Mouse (Mus musculus) limb, embryonic 10.5 days (tissue): ENCODE results near the gene Cdcp2. TPM values are rescaled to one million over a fixed set of nuclear protein-coding genes. Genes with fewer than 3 reads are reported as not detected.
"Not testable (repeated sequence)": the region's sequence is repeated elsewhere in the genome, so short reads cannot be mapped to it uniquely, and the experiment has no call there.

Source experiments
- DNase-seq: peaks from one replicate; pipeline ENCODE4 v3.0.0-alpha.2; 2017; ENCODE audit warnings: low spot score
- H3K27ac ChIP-seq: fragments of 300-500 bp; sonication (generic); 2 replicates; pipeline ENCODE4 v1.5.1; 2016; ENCODE audit warnings: mild to moderate bottlenecking
- H3K27me3 ChIP-seq: fragments of 300-500 bp; sonication (generic); 2 replicates; pipeline ENCODE4 v1.6.1; 2016; ENCODE audit warnings: low read depth, mild to moderate bottlenecking; ENCODE audit not compliant: poor library complexity, severe bottlenecking
- H3K36me3 ChIP-seq: fragments of 300-500 bp; sonication (generic); 2 replicates; pipeline ENCODE4 v1.6.1; 2016; ENCODE audit warnings: mild to moderate bottlenecking, moderate library complexity
- H3K4me1 ChIP-seq: fragments of 300-500 bp; sonication (generic); 2 replicates; pipeline ENCODE4 v1.6.1; 2016
- H3K4me3 ChIP-seq: fragments of 300-500 bp; sonication (generic); 2 replicates; pipeline ENCODE4 v1.5.1; 2016; ENCODE audit warnings: mild to moderate bottlenecking, moderate library complexity
- H3K9me3 ChIP-seq: fragments of 300-500 bp; sonication (generic); replicated peaks from 2 replicates; pipeline ENCODE4 v1.6.1; 2016; ENCODE audit warnings: mild to moderate bottlenecking
- WGBS: fragments of 180-500 bp; shearing (Covaris S2); methylation state at CpG from one replicate; pipeline ENCODE4 v1.1.7; 2016; 5-methylcytosine and 5-hydroxymethylcytosine counted together
- polyA plus RNA-seq: library from polyadenylated mRNA; unstranded; fragments of >200 nt; fragmentation: Nextera tagmentation; extraction: Ambion mirVana; gene quantifications from 2 replicates; pipeline ENCODE4 v1.2.1, GENCODE M21; 2016

Cdcp2 gene
- polyA plus RNA-seq, 1 experiment from 2014 or later = not detected

GRCm38 (mm10) chr4:107098375-107098774, 1.7 kb downstream of the Cdcp2 start:
- WGBS = 57% methylated on average over 10 of the region's 10 CpGs
- Histone ChIP-seq H3K4me1 (peaks cover 67% of the 10 kb centered on the region), H3K36me3 (no peaks in the 10 kb centered on the region), H3K27me3 (no peaks in the 10 kb centered on the region), H3K27ac (peak overlapping the region; percentile 73; the same call in 1 of the 2 replicates), H3K9me3 (no peaks in the 10 kb centered on the region), H3K4me3 (no peak overlapping the region)
- no peak for DNase-seq

- peaks cover 61% of the 10 kb centered on the region for H3K4me1 ChIP-seq
Measured at GRCm38 (mm10) chr4:107098791-107099525, 2.3 kb downstream of the Cdcp2 start.

GRCm38 (mm10) chr4:107102220-107102619, 5.5 kb downstream of the Cdcp2 start:
- Histone ChIP-seq H3K36me3 (no peaks in the 10 kb centered on the region), H3K4me3 (no peak overlapping the region), H3K9me3 (no peaks in the 10 kb centered on the region), H3K27ac (peak overlapping the region; percentile 63), H3K4me1 (peaks cover 44% of the 10 kb centered on the region), H3K27me3 (no peaks in the 10 kb centered on the region)
- DNase-seq = no peak
- WGBS = 78% methylated on average over 8 of the region's 8 CpGs

More at GRCm38 (mm10) chr4:107098791-107099525, 2.3 kb downstream of the Cdcp2 start:
- Histone ChIP-seq H3K27me3 (no peaks in the 10 kb centered on the region), H3K9me3 (no peaks in the 10 kb centered on the region), H3K27ac (peak overlapping the region; percentile 73), H3K36me3 (no peaks in the 10 kb centered on the region), H3K4me3 (no peak overlapping the region)
- peak; percentile 41 for DNase-seq
- 74% methylated on average over 17 of the region's 17 CpGs for WGBS

- Histone ChIP-seq H3K4me1 (peaks cover 43% of the 10 kb centered on the region), H3K4me3 (no peak overlapping the region), H3K27me3 (no peaks in the 10 kb centered on the region), H3K9me3 (no peaks in the 10 kb centered on the region), H3K36me3 (no peaks in the 10 kb centered on the region), H3K27ac (peak overlapping the region; percentile 85)
- WGBS = 89% methylated on average over 16 of the region's 16 CpGs
- no peak for DNase-seq
Measured at GRCm38 (mm10) chr4:107106777-107107176, 10.1 kb downstream of the Cdcp2 start.

- 31% methylated on average over 13 of the region's 13 CpGs for WGBS
- H3K9me3 ChIP-seq = no peaks in the 10 kb centered on the region
- peaks cover 33% of the 10 kb centered on the region for H3K4me1 ChIP-seq
- H3K27ac ChIP-seq = peak overlapping the region; percentile 85
- no peak for DNase-seq
- peak overlapping the region; percentile 4; the same call in 1 of the 2 replicates for H3K4me3 ChIP-seq
- H3K27me3 ChIP-seq = no peaks in the 10 kb centered on the region
- no peaks in the 10 kb centered on the region for H3K36me3 ChIP-seq
Measured at GRCm38 (mm10) chr4:107108291-107108731, 11.6 kb downstream of the Cdcp2 start.

- not testable (repeated sequence) for DNase-seq, H3K4me3 ChIP-seq, H3K36me3 ChIP-seq, H3K27ac ChIP-seq, H3K27me3 ChIP-seq, H3K9me3 ChIP-seq
- H3K4me1 ChIP-seq = peaks cover 41% of the 10 kb centered on the region
- 95% methylated on average over 6 of the region's 6 CpGs for WGBS
Measured at GRCm38 (mm10) chr4:107109181-107109580, 12.5 kb downstream of the Cdcp2 start.

- Histone ChIP-seq H3K4me1 (peaks cover 25% of the 10 kb centered on the region), H3K27me3 (no peaks in the 10 kb centered on the region), H3K36me3 (no peaks in the 10 kb centered on the region), H3K27ac (no peak overlapping the region), H3K9me3 (no peaks in the 10 kb centered on the region), H3K4me3 (no peak overlapping the region)
- 27% methylated on average over 8 of the region's 8 CpGs for WGBS
- DNase-seq = no peak
Measured at GRCm38 (mm10) chr4:107114278-107114677, 17.6 kb downstream of the Cdcp2 start.

GRCm38 (mm10) chr4:107117741-107118385, 21.2 kb downstream of the Cdcp2 start:
- 92% methylated on average over 2 of the region's 2 CpGs for WGBS
- DNase-seq = no peak
- no peaks in the 10 kb centered on the region for H3K9me3 ChIP-seq
- no peak overlapping the region for H3K4me3 ChIP-seq
- no peaks in the 10 kb centered on the region for H3K36me3 ChIP-seq
- peak overlapping the region; percentile 61; the same call in 1 of the 2 replicates for H3K27ac ChIP-seq
- no peaks in the 10 kb centered on the region for H3K27me3 ChIP-seq
- peaks cover 42% of the 10 kb centered on the region for H3K4me1 ChIP-seq

- no peak overlapping the region for H3K4me3 ChIP-seq
- no peaks in the 10 kb centered on the region for H3K36me3 ChIP-seq
- H3K27ac ChIP-seq = peak overlapping the region; percentile 61; the same call in 1 of the 2 replicates
- peaks cover 40% of the 10 kb centered on the region for H3K4me1 ChIP-seq
- no peaks in the 10 kb centered on the region for H3K27me3 ChIP-seq
- 72% methylated on average over 4 of the region's 4 CpGs for WGBS
- no peaks in the 10 kb centered on the region for H3K9me3 ChIP-seq
- DNase-seq = no peak
Measured at GRCm38 (mm10) chr4:107119056-107119455, 22.4 kb downstream of the Cdcp2 start.

GRCm38 (mm10) chr4:107120676-107121075, 24.0 kb downstream of the Cdcp2 start:
- Histone ChIP-seq H3K4me3 (no peak overlapping the region), H3K4me1 (peaks cover 46% of the 10 kb centered on the region), H3K27ac (peak overlapping the region; percentile 79), H3K9me3 (no peaks in the 10 kb centered on the region), H3K27me3 (no peaks in the 10 kb centered on the region), H3K36me3 (no peaks in the 10 kb centered on the region)
- 92% methylated on average over 6 of the region's 6 CpGs for WGBS
- no peak for DNase-seq

- Histone ChIP-seq H3K4me1 (peaks cover 53% of the 10 kb centered on the region), H3K36me3 (no peaks in the 10 kb centered on the region), H3K9me3 (no peaks in the 10 kb centered on the region), H3K4me3 (no peak overlapping the region), H3K27me3 (no peaks in the 10 kb centered on the region), H3K27ac (peak overlapping the region; percentile 79)
- 57% methylated on average over 12 of the region's 12 CpGs for WGBS
- DNase-seq = peak; percentile 79
Measured at GRCm38 (mm10) chr4:107121165-107121943, 24.7 kb downstream of the Cdcp2 start.

- peaks cover 76% of the 10 kb centered on the region for H3K4me1 ChIP-seq
- no peaks in the 10 kb centered on the region for H3K36me3 ChIP-seq
- DNase-seq = no peak
- peak overlapping the region; percentile 85 for H3K27ac ChIP-seq
- no peaks in the 10 kb centered on the region for H3K27me3 ChIP-seq
- 59% methylated on average over 7 of the region's 7 CpGs for WGBS
- no peak overlapping the region for H3K4me3 ChIP-seq
- H3K9me3 ChIP-seq = no peaks in the 10 kb centered on the region
Measured at GRCm38 (mm10) chr4:107124376-107124775, 27.7 kb downstream of the Cdcp2 start.
